Mouse (Mus musculus) gastrocnemius, postnatal 25 days (tissue): ENCODE results near the gene Arhgap24. TPM values are rescaled to one million over a fixed set of nuclear protein-coding genes. Genes with fewer than 3 reads are reported as not detected.
A peak's percentile ranks its signal among the peaks of the same experiment; 100 is the strongest.

Experiments
- DNase-seq: peaks from one replicate; pipeline ENCODE4 v3.0.0; 2022
- long read RNA-seq, 2 experiments: library from polyadenylated mRNA; stranded (forward); transcript quantifications; one replicate each; pipeline ENCODE4 v2.0.0; 2021
- total RNA-seq, 2 experiments: library from RNA; stranded (reverse); gene quantifications; 1 replicate in 1 of 2; 2 replicates in 1 of 2; pipeline ENCODE4 v1.2.3; 2021

Gene Arhgap24
- total RNA-seq, result 10 to 100 TPM; 14.1 to 23.8 TPM
- long read RNA-seq, experiment 1, transcript Arhgap24-204 (8 exons, 2,783 nt), result major isoform, 7 of 18 reads
- long read RNA-seq, experiment 1, partial matches to known transcripts, result 5 of 18 reads
- long read RNA-seq, experiment 1, other reads (novel, unspliced or antisense), result 5 of 18 reads
- long read RNA-seq, experiment 2, transcript Arhgap24-204 (8 exons, 2,783 nt), result major isoform, 16 of 25 reads
- long read RNA-seq, experiment 2, partial matches to known transcripts, result 5 of 25 reads
- long read RNA-seq, experiment 2, other reads (novel, unspliced or antisense), result 2 of 25 reads

DNA sequence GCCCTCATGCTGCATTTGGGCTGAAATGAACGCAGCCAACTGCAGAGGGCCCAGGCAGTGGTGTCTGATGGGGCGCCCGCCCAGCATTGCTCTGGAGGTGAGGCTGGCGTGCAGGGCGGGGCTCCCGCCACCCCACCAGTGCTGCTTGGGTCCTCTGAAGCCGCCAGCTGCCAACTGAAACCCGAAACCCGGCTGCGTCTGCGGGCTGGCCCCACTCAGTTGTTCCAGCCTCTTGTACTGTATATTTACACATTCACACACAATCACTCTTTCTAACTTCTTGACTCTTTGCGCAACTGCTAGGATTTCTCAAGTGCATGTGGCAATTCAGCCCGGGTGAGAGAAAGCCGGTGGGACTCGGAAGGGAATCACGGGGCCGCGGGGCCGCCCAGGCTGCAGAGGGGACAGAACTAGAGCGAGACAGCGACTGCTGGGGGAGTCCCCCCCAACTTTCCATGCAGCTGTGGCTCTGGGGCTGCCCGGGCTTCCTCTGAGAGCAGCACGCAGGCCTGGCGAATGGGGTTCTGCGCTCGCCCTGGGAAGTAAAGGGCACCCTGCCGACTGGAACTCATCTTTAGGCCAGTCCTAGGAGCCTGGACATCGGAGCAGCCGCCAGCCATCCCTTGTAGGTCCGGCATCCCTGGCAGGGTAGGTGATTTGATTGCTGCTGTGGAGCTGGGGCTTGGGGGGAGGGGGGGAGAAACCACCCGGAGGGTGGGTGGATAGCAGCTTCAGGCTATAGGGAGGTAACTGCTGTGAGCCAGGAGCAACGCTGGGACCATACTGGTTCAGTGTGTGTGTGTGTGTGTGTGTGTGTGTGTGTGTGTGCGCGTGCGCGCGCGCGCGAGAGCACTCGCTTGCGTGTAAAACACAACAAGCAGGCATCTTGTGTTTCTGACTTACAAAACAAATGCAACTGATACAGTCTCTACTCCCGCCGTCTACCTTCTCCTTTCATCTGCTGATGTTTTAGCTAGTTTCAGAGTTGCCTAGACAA is at the start of gene Arhgap24:
Arhgap24 (plus strand) TSS at position 177 of the 997 bp plus-strand sequence.
- peak; percentile 68 for DNase-seq

DNA sequence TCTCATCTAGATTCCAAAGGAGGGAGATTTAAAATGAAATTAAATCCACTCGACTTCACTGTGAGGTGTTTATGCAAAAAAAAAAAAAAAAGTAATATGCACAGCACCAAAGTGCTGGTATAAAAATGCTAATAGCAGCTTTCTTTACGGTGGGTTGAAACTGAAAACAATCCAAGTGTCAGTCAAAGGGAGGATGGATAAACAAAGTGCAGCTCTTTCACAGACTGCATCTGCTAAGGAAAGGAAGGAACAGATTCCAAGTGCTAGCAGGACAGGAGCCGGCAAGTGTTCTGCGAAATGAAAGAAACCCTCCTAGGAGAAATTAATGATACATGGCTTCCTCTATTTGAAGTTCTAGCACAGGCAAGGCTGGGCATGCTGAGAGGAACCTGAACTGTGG is 47.0 kb upstream of the Arhgap24 start:
- no peak for DNase-seq

GRCm38 (mm10) chr5:102436581-102436980 is 44.6 kb upstream of the Arhgap24 start:
- no peak for DNase-seq

DNA sequence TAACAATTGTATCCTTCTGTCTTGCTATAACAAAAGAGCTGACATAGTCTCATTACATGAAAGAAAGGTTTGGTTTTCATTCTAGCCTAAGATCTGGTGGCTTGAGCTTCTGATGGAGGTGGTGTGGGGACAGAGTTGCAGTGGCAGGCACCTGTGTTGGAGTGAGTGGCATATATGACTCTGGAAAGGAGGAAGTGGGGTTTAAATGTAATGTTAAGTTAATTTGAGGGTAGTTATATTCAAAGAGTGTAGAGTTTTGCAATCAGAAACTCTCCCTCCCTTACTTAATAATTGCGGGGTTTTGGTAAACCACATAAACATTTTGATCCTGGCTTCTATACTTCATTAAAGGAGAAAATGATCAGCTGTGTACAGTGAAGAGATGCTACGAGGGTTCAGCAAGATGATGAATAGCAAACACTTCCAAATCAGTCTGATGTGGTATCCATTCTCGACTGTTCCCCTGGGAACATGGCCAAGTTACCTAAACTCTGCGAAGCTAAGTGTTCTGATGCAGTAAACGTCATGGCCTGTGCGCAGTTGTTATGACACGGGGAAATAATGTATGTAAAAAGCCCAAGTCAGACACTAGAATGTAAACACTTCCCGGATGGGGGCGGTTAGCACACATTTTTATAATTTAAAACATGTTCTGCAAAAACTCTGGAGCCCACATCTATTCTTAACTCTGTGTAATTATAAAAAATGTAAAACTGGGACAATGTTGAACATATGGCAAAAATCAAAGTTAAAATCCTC is 41.9 kb upstream of the Arhgap24 start:
- DNase-seq, result no peak

DNA sequence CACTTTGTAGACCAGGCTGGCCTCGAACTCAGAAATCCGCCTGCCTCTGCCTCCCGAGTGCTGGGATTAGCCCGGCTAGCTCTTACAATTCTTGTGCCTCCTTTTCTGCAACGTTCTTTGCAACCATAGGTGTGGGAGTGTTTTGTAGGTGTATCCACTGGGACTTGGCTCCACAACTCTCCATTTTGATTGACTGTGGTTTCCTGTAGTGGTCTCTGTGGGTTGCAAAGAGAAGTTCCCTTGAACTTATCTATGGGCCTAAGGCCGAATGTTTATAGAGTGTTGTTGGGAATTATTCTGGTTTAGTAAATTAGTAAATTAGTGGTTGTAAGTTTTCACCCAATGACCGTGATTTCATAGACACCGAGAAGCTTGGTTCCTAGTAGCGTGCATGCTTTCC is 33.8 kb upstream of the Arhgap24 start:
- no peak for DNase-seq

- no peak for DNase-seq
These were observed 30.3 kb upstream of the Arhgap24 start for GRCm38 (mm10) chr5:102450897-102451296.

- no peak for DNase-seq
These were observed 29.0 kb upstream of the Arhgap24 start for GRCm38 (mm10) chr5:102452079-102452797.

DNA sequence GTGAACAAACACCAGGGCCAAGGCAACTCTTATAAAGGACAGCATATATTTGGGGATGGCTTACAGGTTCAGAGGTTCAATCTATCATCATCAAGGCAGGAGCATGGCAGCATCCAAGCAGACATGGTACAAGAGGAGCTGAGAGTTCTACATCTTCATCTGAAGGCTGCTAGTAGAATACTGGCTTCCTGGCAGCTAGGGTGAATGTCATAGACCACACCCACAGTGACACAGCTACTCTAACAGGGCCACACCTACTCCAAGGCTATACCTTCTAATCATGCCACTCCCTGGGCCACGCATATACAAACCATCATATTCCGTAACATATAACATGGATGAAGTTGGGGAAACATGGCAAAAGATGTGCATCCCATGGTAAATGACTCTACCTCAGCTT is 27.9 kb upstream of the Arhgap24 start:
- no peak for DNase-seq

DNA sequence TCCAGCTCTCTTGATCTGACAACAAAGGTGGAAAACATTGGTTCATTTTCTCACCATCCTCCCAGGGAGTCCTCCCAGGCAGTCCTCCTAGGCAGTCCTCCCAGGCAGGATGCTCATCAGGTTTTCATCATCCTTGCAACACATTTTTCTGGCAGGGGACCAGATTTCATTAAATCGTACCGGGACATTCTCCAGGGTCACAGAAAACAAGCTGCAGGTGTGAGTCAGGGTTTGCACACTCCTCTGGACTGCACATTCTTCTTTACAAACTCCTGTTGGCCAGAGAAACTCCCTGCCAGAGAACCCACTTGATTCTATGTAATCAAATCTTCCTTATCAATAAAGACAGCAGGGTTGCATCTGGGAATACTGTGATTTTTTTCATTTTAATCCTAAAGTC is 25.9 kb upstream of the Arhgap24 start:
- no peak for DNase-seq

- DNase-seq, result no peak
These were observed 20.6 kb upstream of the Arhgap24 start for GRCm38 (mm10) chr5:102460452-102461197.

GRCm38 (mm10) chr5:102462948-102463347 is 18.2 kb upstream of the Arhgap24 start:
- peak; percentile 34 for DNase-seq

DNA sequence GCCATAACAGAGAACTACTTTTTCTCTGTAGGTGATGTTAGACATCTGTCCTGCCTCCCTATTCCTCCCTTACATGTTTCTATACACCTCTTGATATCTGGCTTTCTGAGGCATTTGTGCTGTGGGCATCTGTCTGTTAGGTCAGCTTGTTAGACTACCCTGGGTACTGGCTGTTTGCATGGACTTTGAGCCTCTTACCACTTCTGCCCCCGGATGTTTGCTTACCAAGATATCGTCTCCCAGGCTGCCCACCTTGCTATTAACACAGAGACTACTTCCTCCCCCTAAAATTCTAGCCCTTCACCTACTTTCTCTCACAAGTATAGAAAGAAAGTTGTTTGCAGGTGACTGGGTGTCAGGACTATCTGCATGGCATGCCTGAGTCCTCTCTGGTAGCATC is 15.8 kb upstream of the Arhgap24 start:
- no peak for DNase-seq

- no peak for DNase-seq
These were observed 12.9 kb upstream of the Arhgap24 start for GRCm38 (mm10) chr5:102468292-102468691.

- DNase-seq, result no peak
These were observed 10.9 kb upstream of the Arhgap24 start for GRCm38 (mm10) chr5:102470284-102470683.

- no peak for DNase-seq
These were observed 3.1 kb upstream of the Arhgap24 start for GRCm38 (mm10) chr5:102478076-102478475.

GRCm38 (mm10) chr5:102483285-102483975 is 2.2 kb downstream of the Arhgap24 start:
- no peak for DNase-seq

DNA sequence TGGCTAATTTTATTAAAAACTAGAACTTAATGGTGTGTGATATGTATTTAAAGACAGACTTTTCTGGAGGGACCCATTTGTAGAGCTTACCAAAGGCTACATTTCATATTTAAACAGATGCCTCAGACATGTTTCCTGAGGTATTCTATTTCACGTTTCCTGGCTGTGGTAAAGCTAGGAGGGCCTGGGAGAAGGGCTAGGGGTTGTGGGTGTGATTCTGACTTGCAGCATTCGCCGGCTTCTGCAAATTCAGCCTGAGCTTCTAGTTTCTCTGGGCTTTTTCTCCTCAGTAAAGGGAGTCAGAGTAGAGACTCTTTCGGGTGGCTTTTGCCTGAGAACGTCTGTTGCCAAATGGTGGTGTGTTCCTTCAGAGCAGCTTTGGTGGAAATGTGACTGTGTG is 10.4 kb downstream of the Arhgap24 start:
- DNase-seq, result no peak

GRCm38 (mm10) chr5:102492152-102492551 is 11.0 kb downstream of the Arhgap24 start:
- no peak for DNase-seq

GRCm38 (mm10) chr5:102494827-102495226 is 13.6 kb downstream of the Arhgap24 start:
- DNase-seq, result no peak

DNA sequence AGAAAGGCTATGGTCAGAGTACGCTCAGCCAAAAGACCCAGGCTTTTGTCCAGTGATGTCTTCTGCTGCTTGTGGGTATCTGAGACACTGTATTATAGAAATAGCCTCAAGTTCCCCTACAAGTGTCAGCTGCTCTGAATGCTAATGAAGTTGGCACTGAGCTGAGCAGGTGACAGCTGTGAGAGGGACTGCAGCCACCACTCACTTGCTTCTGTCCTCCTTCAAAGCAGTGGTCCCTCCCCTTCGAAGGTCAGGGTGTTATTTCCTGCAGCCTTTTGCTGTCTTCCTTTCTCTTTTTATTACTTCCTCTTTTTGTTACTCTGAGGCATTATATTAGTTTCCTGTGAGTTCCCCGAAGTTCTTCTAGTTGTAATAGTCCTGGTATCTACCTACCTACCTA is 16.0 kb downstream of the Arhgap24 start:
- DNase-seq, result no peak
